Mouse (Mus musculus): ENCODE results near the gene Ndfip2. TPM values are rescaled to one million over a fixed set of nuclear protein-coding genes. Genes with fewer than 3 reads are reported as not detected.

Ndfip2 gene
- total RNA-seq, 2 experiments from 2014 or later, result 11.6 to 16.8 TPM

GRCm38 (mm10) chr14:105354121-105354520 is 95.7 kb downstream of the Ndfip2 start:
- no peak for ATAC-seq (replicated peaks; ENCODE audit: poor library complexity, severe bottlenecking)

Other genes with a start within 250 kb of the Ndfip2 start
- gene Rbm26, start 81.2 kb upstream of the Ndfip2 start, total RNA-seq (2014; fragmentation: Nextera tagmentation), result 76.4 and 90.8 TPM in 2 replicates
- gene Rbm26, start 81.2 kb upstream of the Ndfip2 start, total RNA-seq (2017), result 65.4 and 70.1 TPM in 2 replicates